Mouse (Mus musculus) lung, postnatal 0 days (tissue): ENCODE results near the gene Stim1. TPM values are rescaled to one million over a fixed set of nuclear protein-coding genes. Genes with fewer than 3 reads are reported as not detected.

ENCODE experiments used
- ATAC-seq: fragments of 200-750 bp; cut with Nextera tagmentation; 2 replicates; pipeline ENCODE4 v1.8.0; 2017; ENCODE audit warnings: moderate library complexity
- DNase-seq: peaks from one replicate; pipeline ENCODE4 v3.0.0-alpha.2; 2016; ENCODE audit warnings: low spot score
- H3K27ac ChIP-seq: fragments of 300-500 bp; sonication (generic); 2 replicates; pipeline ENCODE4 v1.5.1; 2014; ENCODE audit warnings: antibody characterized with exemption, mild to moderate bottlenecking, low read length, mixed read lengths
- H3K27me3 ChIP-seq: fragments of 300-500 bp; sonication (generic); replicated peaks from 2 replicates; pipeline ENCODE4 v1.6.1; 2014; ENCODE audit warnings: low read length, mixed read lengths; ENCODE audit not compliant: insufficient read depth
- H3K36me3 ChIP-seq: fragments of 300-500 bp; sonication (generic); 2 replicates; pipeline ENCODE4 v1.6.1; 2014; ENCODE audit warnings: low read length, mixed read lengths; ENCODE audit not compliant: insufficient read depth
- H3K4me1 ChIP-seq: fragments of 300-500 bp; sonication (generic); 2 replicates; pipeline ENCODE4 v1.6.1; 2014; ENCODE audit warnings: antibody characterized with exemption, low read depth, low read length, mixed read lengths; ENCODE audit not compliant: insufficient read depth
- H3K4me2 ChIP-seq: fragments of 300-500 bp; sonication (generic); replicated peaks from 2 replicates; pipeline ENCODE4 v1.6.1; 2014; ENCODE audit warnings: low read depth, mild to moderate bottlenecking, low read length, moderate library complexity, mixed read lengths
- H3K4me3 ChIP-seq: fragments of 300-500 bp; sonication (generic); 2 replicates; pipeline ENCODE4 v1.5.1; 2014; ENCODE audit warnings: low read depth, low read length
- H3K9ac ChIP-seq: fragments of 300-500 bp; sonication (generic); replicated peaks from 2 replicates; pipeline ENCODE4 v1.6.1; 2014; ENCODE audit warnings: low read depth, mild to moderate bottlenecking
- H3K9me3 ChIP-seq: fragments of 300-500 bp; sonication (generic); 2 replicates; pipeline ENCODE4 v1.6.1; 2016; ENCODE audit warnings: low read length, mixed read lengths
- CTCF ChIP-seq: IDR thresholded peaks from 2 replicates; pipeline ENCODE4 v1.5.1; 2016; ENCODE audit warnings: antibody characterized with exemption, mild to moderate bottlenecking
- EP300 ChIP-seq: IDR thresholded peaks from 2 replicates; pipeline ENCODE4 v1.6.1; 2016; ENCODE audit warnings: antibody characterized with exemption, mild to moderate bottlenecking, control low read depth
- WGBS: fragments of 180-500 bp; shearing (Covaris S2); extraction: QIAGEN DNeasy Blood & Tissue Kit; methylation state at CpG from one replicate; pipeline ENCODE4 v1.1.7; 2014; 5-methylcytosine and 5-hydroxymethylcytosine counted together
- polyA plus RNA-seq: library from polyadenylated mRNA; unstranded; fragments of >200 nt; fragmentation: Nextera tagmentation; extraction: Ambion mirVana; gene quantifications from 2 replicates; pipeline ENCODE4 v1.2.1, GENCODE M21; 2015

The Stim1 gene
- polyA plus RNA-seq, 1 experiment from 2014 or later, result 18.6 TPM

DNA sequence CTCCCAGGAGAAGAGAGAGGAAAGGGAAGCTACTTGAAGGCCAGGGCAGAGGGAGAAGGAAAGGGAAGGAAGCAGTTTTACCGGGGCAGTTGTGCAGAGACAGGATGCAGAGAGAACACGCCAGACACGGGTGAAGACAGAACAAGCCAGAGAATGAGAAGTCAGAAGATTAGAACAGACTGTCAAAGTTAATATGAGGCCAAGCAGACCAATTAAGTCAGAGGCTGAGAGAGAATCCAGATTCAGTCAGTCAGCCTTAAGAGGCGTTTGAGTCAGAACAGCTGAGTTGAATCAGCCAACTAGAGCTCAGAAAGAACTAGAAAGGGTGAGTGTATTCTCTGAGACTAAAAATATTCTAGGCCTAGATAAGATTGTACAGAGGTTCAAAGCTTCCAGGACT, 66.1 kb downstream of the Stim1 start:
- H3K4me1 ChIP-seq, result no peaks in the 10 kb centered on the region
- no peaks in the 10 kb centered on the region for H3K36me3 ChIP-seq
- 31% methylated on average over 4 of the region's 4 CpGs for WGBS
- DNase-seq, result peak; percentile 26
- H3K4me2 ChIP-seq, result no peak overlapping the region
- TF ChIP-seq CTCF (no peak), EP300 (no peak)
- H3K27ac ChIP-seq, result no peak overlapping the region
- H3K9ac ChIP-seq, result no peak overlapping the region
- H3K9me3 ChIP-seq, result no peaks in the 10 kb centered on the region
- no peaks in the 10 kb centered on the region for H3K27me3 ChIP-seq
- no peak for ATAC-seq
- H3K4me3 ChIP-seq, result no peak overlapping the region

- DNase-seq (no peak), ATAC-seq (no peak)
- no peaks in the 10 kb centered on the region for H3K4me1 ChIP-seq
- no peak overlapping the region for H3K4me2 ChIP-seq
- TF ChIP-seq CTCF, result no peak
- TF ChIP-seq EP300, result no peak
- H3K36me3 ChIP-seq, result no peaks in the 10 kb centered on the region
- H3K27ac ChIP-seq, result 0 out of 2 replicates have a peak overlapping the region, but pooled peaks have one; percentile 20
- no peaks in the 10 kb centered on the region for H3K9me3 ChIP-seq
- no peak overlapping the region for H3K9ac ChIP-seq
- WGBS, result 90% methylated on average over 5 of the region's 5 CpGs
- no peaks in the 10 kb centered on the region for H3K27me3 ChIP-seq
- H3K4me3 ChIP-seq, result no peak overlapping the region
Observed at GRCm38 (mm10) chr7:102337326-102337725, 69.7 kb downstream of the Stim1 start.

DNA sequence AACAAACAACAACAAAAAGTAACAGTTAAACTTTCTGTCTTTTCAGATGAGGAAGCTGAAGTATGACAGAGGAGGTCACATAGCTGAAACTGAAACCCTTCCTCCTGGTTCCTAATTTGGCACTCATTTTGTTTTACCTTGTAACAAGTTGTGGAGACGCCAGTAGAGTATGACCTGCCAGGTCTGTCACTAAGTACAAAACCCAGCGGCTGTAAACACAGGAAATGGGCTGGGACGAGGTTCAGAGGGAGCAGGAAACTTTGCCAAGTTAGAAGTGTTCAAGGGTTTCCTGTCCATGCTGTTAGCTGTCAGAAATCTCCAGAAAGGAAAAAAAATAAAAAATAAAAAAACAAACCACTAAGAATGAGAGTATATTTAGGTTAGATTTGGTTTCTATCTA, 70.3 kb downstream of the Stim1 start:
- no peaks in the 10 kb centered on the region for H3K4me1 ChIP-seq
- H3K9me3 ChIP-seq, result no peaks in the 10 kb centered on the region
- peak; percentile 26; the same call in 1 of the 2 replicates for TF ChIP-seq EP300
- TF ChIP-seq CTCF, result no peak
- peak; percentile 82 for DNase-seq
- no peak overlapping the region for H3K4me2 ChIP-seq
- H3K4me3 ChIP-seq, result no peak overlapping the region
- peak; percentile 83 for ATAC-seq
- no peak overlapping the region for H3K9ac ChIP-seq
- no peaks in the 10 kb centered on the region for H3K27me3 ChIP-seq
- WGBS, result 0% methylated on average over 3 of the region's 3 CpGs
- H3K27ac ChIP-seq, result 0 out of 2 replicates have a peak overlapping the region, but pooled peaks have one; percentile 20
- H3K36me3 ChIP-seq, result no peaks in the 10 kb centered on the region

GRCm38 (mm10) chr7:102338956-102339355, 71.3 kb downstream of the Stim1 start:
- no peaks in the 10 kb centered on the region for H3K9me3 ChIP-seq
- no peaks in the 10 kb centered on the region for H3K27me3 ChIP-seq
- TF ChIP-seq CTCF, result no peak
- TF ChIP-seq EP300, result no peak
- no peak overlapping the region for H3K4me2 ChIP-seq
- H3K27ac ChIP-seq, result no peak overlapping the region
- H3K4me3 ChIP-seq, result no peak overlapping the region
- H3K9ac ChIP-seq, result no peak overlapping the region
- H3K36me3 ChIP-seq, result no peaks in the 10 kb centered on the region
- DNase-seq, result no peak
- no peaks in the 10 kb centered on the region for H3K4me1 ChIP-seq
- ATAC-seq, result no peak
- WGBS, result 80% methylated on average over 3 of the region's 3 CpGs

DNA sequence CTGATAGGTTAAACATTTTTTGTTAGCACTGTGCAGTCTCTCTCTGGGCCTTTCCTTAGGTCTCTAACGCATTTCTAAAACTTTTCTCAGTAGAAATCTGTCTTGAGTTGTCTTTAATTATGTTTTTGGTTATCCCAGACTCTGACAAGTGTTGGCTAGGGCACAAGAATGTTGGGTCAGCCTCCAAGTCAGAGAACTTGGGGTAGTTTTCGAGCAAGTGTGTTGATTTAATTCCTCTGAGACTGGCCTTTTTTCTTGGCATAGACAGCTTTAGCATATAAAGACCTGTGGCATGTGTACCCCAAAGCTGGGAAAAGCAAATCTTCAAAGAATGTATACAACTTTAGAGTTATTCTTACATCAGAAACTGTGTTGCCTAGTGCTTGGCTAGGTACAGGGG, 78.3 kb downstream of the Stim1 start:
- H3K9ac ChIP-seq, result no peak overlapping the region
- H3K4me1 ChIP-seq, result no peaks in the 10 kb centered on the region
- H3K4me2 ChIP-seq, result no peak overlapping the region
- no peaks in the 10 kb centered on the region for H3K9me3 ChIP-seq
- no peaks in the 10 kb centered on the region for H3K27me3 ChIP-seq
- no peak for TF ChIP-seq CTCF
- no peak for TF ChIP-seq EP300
- DNase-seq (peak; percentile 22), ATAC-seq (no peak)
- H3K27ac ChIP-seq, result no peak overlapping the region
- 26% methylated on average over 2 of the region's 2 CpGs for WGBS
- no peak overlapping the region for H3K4me3 ChIP-seq
- H3K36me3 ChIP-seq, result no peaks in the 10 kb centered on the region

- Histone ChIP-seq H3K4me2 (no peak overlapping the region), H3K27ac (no peak overlapping the region), H3K36me3 (no peaks in the 10 kb centered on the region), H3K4me1 (no peaks in the 10 kb centered on the region), H3K9me3 (no peaks in the 10 kb centered on the region), H3K4me3 (no peak overlapping the region), H3K27me3 (no peaks in the 10 kb centered on the region), H3K9ac (no peak overlapping the region)
- ATAC-seq (no peak), DNase-seq (no peak)
- TF ChIP-seq EP300 (no peak), CTCF (no peak)
- WGBS, result 53% methylated on average over 3 of the region's 3 CpGs
Observed at GRCm38 (mm10) chr7:102347327-102347726, 79.7 kb downstream of the Stim1 start.

- 59% methylated on average over 2 of the region's 2 CpGs for WGBS
- TF ChIP-seq CTCF, result no peak
- no peak for TF ChIP-seq EP300
- H3K36me3 ChIP-seq, result no peaks in the 10 kb centered on the region
- H3K27ac ChIP-seq, result no peak overlapping the region
- no peak overlapping the region for H3K4me3 ChIP-seq
- no peaks in the 10 kb centered on the region for H3K4me1 ChIP-seq
- no peaks in the 10 kb centered on the region for H3K9me3 ChIP-seq
- DNase-seq, result no peak
- no peak for ATAC-seq
- H3K4me2 ChIP-seq, result no peak overlapping the region
- H3K9ac ChIP-seq, result no peak overlapping the region
- no peaks in the 10 kb centered on the region for H3K27me3 ChIP-seq
Observed at GRCm38 (mm10) chr7:102348681-102349080, 81.1 kb downstream of the Stim1 start.
